Mouse (Mus musculus) liver, postnatal 0 days (tissue): ENCODE measurements around the gene Vapa.

Experiments
- CTCF ChIP-seq: sonication (generic); IDR thresholded peaks from 2 replicates; pipeline ENCODE4 v1.5.1; 2016; ENCODE audit warnings: antibody characterized with exemption, low read depth
- EP300 ChIP-seq: IDR thresholded peaks from 2 replicates; pipeline ENCODE4 v1.6.1; 2016; ENCODE audit warnings: antibody characterized with exemption, low read depth, mild to moderate bottlenecking

- TF ChIP-seq CTCF = no peak
- no peak for TF ChIP-seq EP300
These were observed 8.5 kb downstream of the Vapa start for GRCm38 (mm10) chr17:65604892-65605291.
